Mouse (Mus musculus): ENCODE measurements around the gene Tubgcp6.

The Tubgcp6 gene

GRCm38 (mm10) chr15:89141443-89141842, 18.5 kb upstream of the Tubgcp6 start:
- in situ Hi-C loops (cut with MseI, MboI): no loop called here

DNA sequence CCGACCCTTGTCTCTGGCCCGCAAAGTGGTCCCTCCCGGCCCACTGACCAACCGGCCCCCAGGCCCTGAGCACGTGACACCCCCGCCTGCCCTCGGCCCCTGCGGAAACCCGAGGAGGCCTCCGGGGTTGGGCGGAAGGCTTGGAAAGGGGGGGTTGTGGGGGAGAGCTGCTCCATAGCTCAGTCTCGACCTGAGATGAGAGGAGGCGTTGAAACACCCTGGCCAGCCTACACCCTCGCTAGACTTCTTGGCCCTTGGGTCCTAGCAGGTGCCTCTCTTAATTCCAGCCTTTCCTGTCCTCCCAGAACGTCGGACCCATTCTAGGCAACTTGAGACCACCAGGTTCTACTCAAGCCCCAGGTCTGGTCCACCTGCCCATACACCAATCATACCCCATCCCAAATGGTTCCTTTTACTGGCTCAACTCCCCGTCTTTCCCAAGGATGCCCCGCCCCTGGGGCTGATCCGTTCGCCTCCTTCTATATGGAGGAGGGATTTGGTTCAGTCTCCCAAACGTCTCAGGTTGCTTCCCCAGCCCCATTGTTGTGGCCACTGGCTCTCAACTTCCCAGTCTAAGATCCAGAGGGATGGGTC, 17.8 kb upstream of the Tubgcp6 start, which contains the start of gene Mapk12:
Mapk12 (minus strand) TSS at position 45 of the 594 bp plus-strand sequence.
- in situ Hi-C loops (cut with MseI, MboI): no loop called here

- in situ Hi-C loops (cut with MseI, MboI): no loop called here
These were observed 17.2 kb upstream of the Tubgcp6 start for GRCm38 (mm10) chr15:89140048-89140658.

GRCm38 (mm10) chr15:89138531-89138930, 15.6 kb upstream of the Tubgcp6 start:
- in situ Hi-C loops (cut with MseI, MboI): no loop called here

DNA sequence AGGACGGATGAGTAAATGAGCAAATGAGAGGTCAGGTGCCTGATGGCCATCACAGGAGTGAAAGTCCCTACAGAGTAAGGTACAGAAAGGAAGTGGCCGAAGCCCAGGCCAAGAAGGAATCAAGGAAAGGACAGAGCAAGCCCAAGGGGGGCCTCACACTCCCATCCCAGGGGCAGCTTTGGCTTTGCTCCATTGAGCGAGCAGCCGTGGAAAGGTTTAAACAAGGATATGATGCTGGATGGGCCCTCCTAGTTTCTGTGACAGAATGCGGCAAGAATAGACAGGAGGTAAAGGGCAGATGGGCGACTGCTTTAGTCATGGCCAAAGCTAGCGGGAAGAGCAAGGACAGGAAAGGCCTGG, 15.1 kb upstream of the Tubgcp6 start:
- in situ Hi-C loops (cut with MseI, MboI): no loop called here

GRCm38 (mm10) chr15:89137378-89138045, 14.6 kb upstream of the Tubgcp6 start:
- in situ Hi-C loops (cut with MseI, MboI): no loop called here

DNA sequence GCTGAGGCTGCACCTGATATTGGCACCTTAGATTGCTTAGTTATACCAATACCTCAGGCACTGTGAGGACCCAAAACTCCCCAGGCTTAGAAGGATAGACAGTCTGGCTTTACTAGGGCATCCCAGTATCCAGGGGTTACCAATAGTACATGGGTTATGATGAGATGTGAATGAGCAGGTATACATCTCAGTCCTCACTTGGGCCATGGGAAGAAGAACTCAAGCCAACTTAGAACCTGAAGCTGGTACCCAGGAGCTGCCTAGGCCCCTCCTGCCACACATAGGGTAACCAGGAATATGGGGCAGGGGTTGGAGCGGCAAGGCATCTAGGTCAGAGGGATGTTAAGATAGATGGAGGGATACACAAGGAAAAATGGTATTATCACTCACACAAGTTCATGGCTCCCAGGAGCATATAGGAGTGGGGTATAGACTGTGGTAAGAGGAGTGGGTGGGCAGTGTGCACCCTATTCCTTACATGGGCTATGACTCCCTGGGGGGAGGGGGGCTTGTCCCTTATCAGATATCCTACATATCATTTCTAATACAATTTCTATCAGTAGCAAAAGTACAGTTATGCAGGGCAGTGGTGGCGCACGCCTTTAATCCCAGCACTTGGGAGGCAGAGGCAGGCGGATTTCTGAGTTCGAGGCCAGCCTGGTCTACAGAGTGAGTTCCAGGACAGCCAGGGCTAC, 13.7 kb upstream of the Tubgcp6 start:
- in situ Hi-C loops (cut with MseI, MboI): no loop called here

- in situ Hi-C loops (cut with MseI, MboI): no loop called here
These were observed 8.4 kb upstream of the Tubgcp6 start for GRCm38 (mm10) chr15:89131316-89131715.

- in situ Hi-C loops (cut with MseI, MboI): no loop called here
These were observed 7.3 kb upstream of the Tubgcp6 start for GRCm38 (mm10) chr15:89130245-89130644.

DNA sequence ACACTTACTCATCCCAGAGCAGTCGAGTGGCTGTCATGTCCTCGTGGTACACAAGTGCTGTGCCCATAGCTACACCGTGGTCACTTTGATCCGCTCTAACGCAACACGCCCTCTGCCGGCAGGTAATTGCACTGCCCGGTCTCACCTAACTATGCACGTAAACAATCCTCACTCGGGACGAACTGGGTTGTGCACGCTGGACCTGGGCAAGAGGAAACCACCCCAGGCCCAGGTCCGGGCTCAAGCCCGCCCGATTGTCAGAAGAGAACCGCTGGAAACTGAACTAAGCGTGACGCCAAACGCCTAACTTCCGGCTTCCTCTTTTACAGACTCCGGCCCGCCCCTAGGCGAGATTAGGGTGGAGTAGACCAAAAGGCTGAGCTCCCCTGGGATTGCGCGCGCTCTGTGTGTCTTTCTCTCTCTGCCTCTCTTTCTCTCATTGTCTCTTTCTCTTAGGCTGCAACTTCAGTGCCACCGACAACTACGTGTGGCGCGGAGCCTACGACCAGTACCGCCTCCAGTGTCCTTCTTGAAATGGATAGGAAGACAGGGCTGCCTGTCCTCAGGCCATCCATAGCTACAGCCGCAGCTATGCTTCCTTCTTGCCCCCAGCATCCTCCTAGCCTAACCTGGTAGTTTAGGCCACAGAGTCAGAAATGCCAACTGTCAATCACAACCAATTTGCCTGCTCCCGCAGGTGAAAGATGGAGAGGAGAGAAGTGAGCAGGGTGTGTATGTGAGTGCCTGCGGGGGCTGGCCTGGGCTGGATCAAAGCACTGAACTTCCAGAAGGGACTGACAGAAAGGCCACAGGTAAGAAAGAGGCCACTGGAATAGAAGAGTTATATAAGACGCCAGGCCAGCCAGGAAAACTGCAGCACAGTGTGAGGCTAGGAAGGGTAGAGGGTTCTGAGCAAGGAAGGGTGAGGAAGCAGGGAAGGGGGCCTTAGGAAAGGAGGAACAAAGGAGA, 5.8 kb upstream of the Tubgcp6 start, which contains the start of gene Hdac10:
Hdac10 (minus strand) TSS at position 319 of the 969 bp plus-strand sequence.
- in situ Hi-C loops (cut with MseI, MboI): no loop called here

DNA sequence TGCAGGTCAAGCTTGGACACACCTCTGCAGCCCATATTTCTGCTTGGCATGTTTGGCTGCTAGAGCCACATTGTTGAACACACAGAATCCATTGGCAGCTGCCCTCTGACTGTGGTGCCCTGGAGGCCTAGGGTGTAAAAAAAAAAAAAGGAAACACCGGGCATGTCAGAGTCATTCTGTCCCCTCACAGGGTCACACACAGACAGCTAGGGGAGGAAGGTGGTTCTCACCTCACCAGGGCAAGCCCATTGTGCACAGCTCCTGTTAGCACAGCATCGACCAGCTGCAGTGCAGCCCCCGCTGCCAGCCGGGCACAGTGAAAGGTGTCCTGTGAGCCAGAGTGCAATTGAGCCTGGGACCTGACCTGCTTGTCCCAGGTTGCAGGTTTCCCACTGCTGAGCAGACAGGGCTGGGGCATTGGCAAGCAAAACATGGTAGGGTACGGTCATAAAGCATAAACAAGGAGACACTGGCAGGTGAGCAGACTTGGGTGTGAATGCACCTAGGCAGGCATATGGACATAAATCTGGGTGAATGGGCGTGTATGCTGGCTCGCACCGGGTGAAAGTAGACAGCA, 4.5 kb upstream of the Tubgcp6 start:
- in situ Hi-C loops (cut with MseI, MboI): no loop called here

- in situ Hi-C loops (cut with MseI, MboI): no loop called here
These were observed 3.7 kb upstream of the Tubgcp6 start for GRCm38 (mm10) chr15:89126622-89127021.

- in situ Hi-C loops (cut with MseI, MboI): no loop called here
These were observed 2.4 kb upstream of the Tubgcp6 start for GRCm38 (mm10) chr15:89125351-89125750.

- in situ Hi-C loops (cut with MseI, MboI): no loop called here
These were observed 1.4 kb upstream of the Tubgcp6 start for GRCm38 (mm10) chr15:89124312-89124711.

- in situ Hi-C loops (cut with MseI, MboI): no loop called here
These were observed 683 bp upstream of the Tubgcp6 start for GRCm38 (mm10) chr15:89123595-89123994.

- in situ Hi-C loops (cut with MseI, MboI): no loop called here
These were observed 4.9 kb downstream of the Tubgcp6 start for GRCm38 (mm10) chr15:89118007-89118406.

GRCm38 (mm10) chr15:89110147-89110546, 12.8 kb downstream of the Tubgcp6 start:
- in situ Hi-C loops (cut with MseI, MboI): no loop called here

DNA sequence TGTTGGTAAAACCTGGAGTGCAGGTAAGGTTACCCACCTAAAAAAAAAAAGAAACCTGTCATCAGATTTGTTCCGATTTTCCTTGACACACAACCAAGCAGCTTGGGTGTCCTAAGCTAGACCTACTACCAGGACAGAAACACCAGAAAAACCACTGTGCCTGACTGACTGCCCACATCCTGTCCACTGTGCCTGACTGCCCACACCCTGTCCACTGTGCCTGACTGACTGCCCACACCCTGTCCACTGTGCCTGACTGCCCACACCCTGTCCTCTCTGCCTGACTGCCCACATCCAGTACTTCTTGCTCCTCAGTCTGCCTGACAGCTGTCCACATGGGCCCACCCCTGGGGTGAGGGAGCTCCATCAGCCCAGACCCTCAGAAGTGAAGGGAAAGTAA, 15.9 kb downstream of the Tubgcp6 start:
- in situ Hi-C loops (cut with MseI, MboI): no loop called here

GRCm38 (mm10) chr15:89106073-89106472, 16.8 kb downstream of the Tubgcp6 start:
- in situ Hi-C loops (cut with MseI, MboI): no loop called here

DNA sequence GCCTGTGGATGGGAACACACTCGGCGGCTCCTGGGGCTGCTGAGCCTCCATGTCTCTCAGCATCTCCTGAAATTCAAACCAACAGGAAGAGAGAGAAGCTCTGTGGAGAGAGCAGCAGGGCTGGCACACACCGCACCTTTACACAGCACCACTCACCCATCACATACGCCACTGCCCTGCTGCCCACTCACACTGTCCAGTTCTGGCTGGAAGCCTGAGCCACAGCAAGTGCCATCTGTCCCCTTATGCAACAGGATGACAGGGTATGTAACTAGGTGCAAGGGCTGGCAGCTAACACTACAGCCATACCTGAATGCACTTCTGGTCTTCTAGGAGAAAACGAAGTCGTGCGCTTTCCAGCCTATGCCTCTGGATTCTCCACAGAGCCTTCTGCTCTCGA, 18.5 kb downstream of the Tubgcp6 start:
- in situ Hi-C loops (cut with MseI, MboI): no loop called here

GRCm38 (mm10) chr15:89103921-89104320, 19.0 kb downstream of the Tubgcp6 start:
- in situ Hi-C loops (cut with MseI, MboI): no loop called here
